Mouse (Mus musculus) lung, embryonic 14.5 days (tissue): ENCODE data around the gene Slc1a2. TPM values are rescaled to one million over a fixed set of nuclear protein-coding genes. Genes with fewer than 3 reads are reported as not detected.

Experiments used
- ATAC-seq: fragments of 200-750 bp; cut with Nextera tagmentation; 2 replicates; pipeline ENCODE4 v1.8.0; 2017; ENCODE audit warnings: mild to moderate bottlenecking, moderate TSS enrichment, moderate library complexity; ENCODE audit not compliant: insufficient read depth
- DNase-seq: peaks from one replicate; pipeline ENCODE4 v3.0.0-alpha.2; 2015
- H3K27ac ChIP-seq: fragments of 300-500 bp; sonication (generic); 2 replicates; pipeline ENCODE4 v1.5.1; 2014; ENCODE audit warnings: low read depth, mild to moderate bottlenecking, moderate library complexity
- H3K27me3 ChIP-seq: fragments of 300-500 bp; sonication (generic); 2 replicates; pipeline ENCODE4 v1.6.1; 2014; ENCODE audit warnings: low read length, control low read depth; ENCODE audit not compliant: insufficient read depth
- H3K36me3 ChIP-seq: fragments of 300-500 bp; sonication (generic); 2 replicates; pipeline ENCODE4 v1.6.1; 2014; ENCODE audit warnings: control low read depth; ENCODE audit not compliant: insufficient read depth
- H3K4me1 ChIP-seq: fragments of 300-500 bp; sonication (generic); 2 replicates; pipeline ENCODE4 v1.6.1; 2014; ENCODE audit warnings: antibody characterized with exemption, control low read depth; ENCODE audit not compliant: insufficient read depth
- H3K4me2 ChIP-seq: fragments of 300-500 bp; sonication (generic); 2 replicates; pipeline ENCODE4 v1.6.1; 2014; ENCODE audit warnings: mild to moderate bottlenecking
- H3K4me3 ChIP-seq: fragments of 300-500 bp; sonication (generic); 2 replicates; pipeline ENCODE4 v1.5.1; 2014; ENCODE audit warnings: low read depth, low read length
- H3K9ac ChIP-seq: fragments of 300-500 bp; sonication (generic); 2 replicates; pipeline ENCODE4 v1.6.1; 2014
- H3K9me3 ChIP-seq: fragments of 300-500 bp; sonication (generic); 2 replicates; pipeline ENCODE4 v1.6.1; 2016; ENCODE audit warnings: low read depth, low read length, control low read depth
- CTCF ChIP-seq: IDR thresholded peaks from 2 replicates; pipeline ENCODE4 v1.5.1; 2016; ENCODE audit warnings: antibody characterized with exemption, low read depth
- WGBS: fragments of 180-500 bp; shearing (Covaris S2); extraction: QIAGEN DNeasy Blood & Tissue Kit; methylation state at CpG from one replicate; pipeline ENCODE4 v1.1.7; 2014; 5-methylcytosine and 5-hydroxymethylcytosine counted together
- polyA plus RNA-seq: library from polyadenylated mRNA; unstranded; fragments of >200 nt; fragmentation: Nextera tagmentation; extraction: Ambion mirVana; gene quantifications from 2 replicates; pipeline ENCODE4 v1.2.1, GENCODE M21; 2014

Slc1a2 gene
- polyA plus RNA-seq, 1 experiment from 2014 or later, result 0.42 TPM

DNA sequence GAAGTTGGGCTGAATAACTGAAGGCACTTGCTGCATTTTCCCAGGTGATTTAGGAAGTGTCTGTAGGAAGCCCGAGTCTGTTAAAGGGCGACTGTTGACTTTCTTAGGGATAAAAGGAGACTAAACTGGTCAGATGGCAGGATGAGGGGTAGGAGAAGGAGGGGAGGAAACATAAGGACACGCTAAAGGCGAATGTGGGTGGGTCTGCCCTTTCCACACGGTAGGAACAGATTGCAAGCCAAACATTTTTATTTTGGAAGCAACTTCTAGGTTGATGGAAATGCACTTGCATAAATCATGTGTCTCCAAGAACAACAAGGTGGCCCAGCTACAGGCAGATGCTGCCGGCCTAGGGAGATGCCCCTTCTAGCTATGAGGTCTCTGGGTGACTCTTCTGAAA lies 18.9 kb downstream of the Slc1a2 start:
- Histone ChIP-seq H3K4me1 (no peaks in the 10 kb centered on the region), H3K4me2 (no peak overlapping the region), H3K36me3 (no peaks in the 10 kb centered on the region), H3K4me3 (no peak overlapping the region), H3K27ac (no peak overlapping the region), H3K27me3 (no peaks in the 10 kb centered on the region), H3K9me3 (no peaks in the 10 kb centered on the region), H3K9ac (no peak overlapping the region)
- DNase-seq (no peak), ATAC-seq (no peak)
- WGBS, result 57% methylated on average over 6 of the region's 6 CpGs
- no peak for TF ChIP-seq CTCF

DNA sequence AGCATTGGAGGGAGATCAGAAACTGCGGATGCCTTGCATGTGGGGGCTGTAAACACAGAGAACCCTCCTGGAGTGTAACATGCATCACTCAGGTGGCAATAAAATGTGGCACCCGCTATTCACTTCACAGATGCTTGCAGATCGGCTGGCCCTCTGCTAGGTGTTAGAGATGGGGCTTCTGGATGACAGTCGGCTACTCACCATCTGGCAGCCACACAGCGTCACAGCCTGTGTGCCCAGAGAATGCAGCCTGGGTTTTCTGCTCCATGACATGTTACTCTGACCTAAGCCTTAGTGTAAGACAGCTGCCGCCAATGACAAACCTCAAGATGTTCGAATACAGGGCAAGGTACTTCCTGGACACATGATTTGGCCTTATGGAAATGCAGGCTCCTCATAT lies 22.9 kb downstream of the Slc1a2 start:
- H3K36me3 ChIP-seq, result no peaks in the 10 kb centered on the region
- no peaks in the 10 kb centered on the region for H3K27me3 ChIP-seq
- H3K4me2 ChIP-seq, result no peak overlapping the region
- no peak overlapping the region for H3K27ac ChIP-seq
- ATAC-seq (no peak), DNase-seq (no peak)
- no peak overlapping the region for H3K4me3 ChIP-seq
- TF ChIP-seq CTCF, result no peak
- 63% methylated on average over 7 of the region's 7 CpGs for WGBS
- H3K4me1 ChIP-seq, result no peaks in the 10 kb centered on the region
- no peak overlapping the region for H3K9ac ChIP-seq
- H3K9me3 ChIP-seq, result no peaks in the 10 kb centered on the region

DNA sequence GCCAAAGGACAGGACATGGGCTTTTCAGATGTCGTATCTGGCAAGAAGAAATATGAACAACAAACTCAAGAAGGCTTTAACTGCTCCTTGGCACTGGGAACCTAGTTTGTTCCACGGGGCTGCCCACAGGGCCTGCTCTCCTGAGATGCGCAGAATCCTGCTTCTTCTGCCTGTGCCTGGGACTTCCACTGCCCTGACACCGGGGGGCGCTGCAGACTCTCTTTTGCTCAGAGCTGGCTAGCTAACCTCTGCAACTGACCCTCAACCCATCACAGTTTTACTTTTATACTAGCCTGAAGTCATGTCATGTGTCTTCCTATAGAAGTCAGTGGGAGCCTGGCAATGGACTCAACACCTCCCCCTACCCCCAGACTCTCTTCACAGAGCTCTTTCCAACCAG lies 23.7 kb downstream of the Slc1a2 start:
- H3K4me1 ChIP-seq, result no peaks in the 10 kb centered on the region

DNA sequence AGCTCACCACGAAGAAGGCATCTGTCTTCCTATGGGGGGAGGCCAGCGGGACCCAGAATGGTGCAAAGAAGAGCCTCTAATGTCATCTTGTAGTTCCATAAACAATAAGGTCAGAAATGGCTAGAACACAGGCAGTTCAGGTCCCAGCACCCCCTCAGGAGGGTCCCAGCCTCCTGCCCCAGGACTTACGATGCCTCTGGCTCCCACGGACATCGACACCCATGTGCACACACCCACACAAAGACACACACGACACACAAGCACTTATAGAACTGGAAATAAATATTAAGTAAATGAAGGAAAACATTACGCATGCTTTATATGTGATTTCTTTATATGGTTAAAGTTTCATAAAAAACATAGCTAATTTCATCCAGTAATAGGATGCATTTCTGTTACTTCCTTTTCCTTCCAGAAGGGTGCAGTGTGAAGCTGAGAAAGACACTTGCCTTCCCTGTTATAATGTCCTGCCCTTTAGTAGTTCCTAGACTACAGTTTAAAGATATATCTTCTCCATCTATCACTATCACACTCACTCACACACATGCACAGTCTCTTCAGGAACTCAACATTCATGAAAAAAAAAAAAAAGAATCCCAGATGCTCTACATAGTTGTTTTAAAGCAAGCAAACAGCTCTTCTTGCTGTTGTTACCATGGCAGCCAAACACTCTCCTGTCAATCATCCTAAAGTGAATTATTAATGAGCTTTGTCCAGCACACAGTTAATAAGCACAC lies 27.1 kb downstream of the Slc1a2 start:
- DNase-seq, result peak; percentile 75
- no peak overlapping the region for H3K9ac ChIP-seq
- TF ChIP-seq CTCF, result peak; percentile 71

More for the DNA sequence above, 23.7 kb downstream of the Slc1a2 start:
- Histone ChIP-seq H3K9ac (no peak overlapping the region), H3K27ac (no peak overlapping the region), H3K36me3 (no peaks in the 10 kb centered on the region), H3K4me3 (no peak overlapping the region), H3K9me3 (no peaks in the 10 kb centered on the region), H3K4me2 (no peak overlapping the region), H3K27me3 (no peaks in the 10 kb centered on the region)
- 0 out of 2 replicates have a peak, but pooled peaks have one; percentile 6 for ATAC-seq
- TF ChIP-seq CTCF, result peak; percentile 67
- DNase-seq, result peak; percentile 57
- WGBS, result 48% methylated on average over 5 of the region's 5 CpGs

DNA sequence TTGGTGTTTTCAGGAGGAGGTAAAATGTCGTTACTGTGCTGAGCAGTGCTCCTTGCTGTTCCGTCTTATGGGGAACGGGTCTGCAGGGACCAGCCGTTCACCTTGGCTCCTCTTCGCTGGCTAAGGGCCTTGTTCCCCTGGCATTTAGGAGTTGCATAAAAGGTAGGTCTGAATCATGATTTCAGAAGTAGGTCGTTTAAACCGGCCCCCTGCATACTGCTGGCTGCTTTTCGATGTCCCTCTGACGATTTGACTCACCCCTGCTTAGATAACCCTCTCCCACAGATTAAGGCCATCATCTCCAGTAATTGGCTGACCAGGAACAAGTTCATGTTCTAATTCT lies 27.6 kb downstream of the Slc1a2 start:
- Histone ChIP-seq H3K4me2 (no peak overlapping the region), H3K4me1 (no peaks in the 10 kb centered on the region), H3K36me3 (no peaks in the 10 kb centered on the region), H3K9me3 (no peaks in the 10 kb centered on the region), H3K27ac (no peak overlapping the region), H3K27me3 (no peaks in the 10 kb centered on the region), H3K9ac (no peak overlapping the region), H3K4me3 (no peak overlapping the region)
- WGBS, result 61% methylated on average over 9 of the region's 9 CpGs
- TF ChIP-seq CTCF, result no peak
- DNase-seq, result no peak
- ATAC-seq, result no peak

More for the DNA sequence above, 27.1 kb downstream of the Slc1a2 start:
- Histone ChIP-seq H3K4me2 (no peak overlapping the region), H3K27me3 (no peaks in the 10 kb centered on the region), H3K27ac (no peak overlapping the region), H3K4me3 (no peak overlapping the region), H3K9me3 (no peaks in the 10 kb centered on the region), H3K36me3 (no peaks in the 10 kb centered on the region), H3K4me1 (no peaks in the 10 kb centered on the region)
- peak; percentile 67 for ATAC-seq
- 81% methylated on average over 7 of the region's 7 CpGs for WGBS

DNA sequence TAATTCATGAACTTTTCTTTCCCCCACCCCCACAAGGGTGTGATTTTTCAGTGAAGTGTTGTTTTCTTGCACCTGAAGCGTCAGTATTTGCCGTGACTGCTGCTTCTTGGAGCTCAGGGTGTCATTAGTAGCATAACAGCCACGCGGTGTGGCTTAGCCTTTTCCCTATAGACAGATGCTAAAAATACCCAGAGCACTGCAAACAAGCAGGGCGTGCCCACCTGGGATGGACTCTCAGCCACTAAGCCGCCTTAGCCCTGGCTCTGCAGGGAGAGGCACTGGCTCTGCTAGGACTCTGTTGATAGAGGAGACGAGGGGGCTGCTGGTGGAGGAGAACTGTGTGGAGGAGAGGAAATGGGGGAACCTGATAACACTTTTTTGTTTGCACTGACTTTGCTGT lies 35.1 kb downstream of the Slc1a2 start:
- no peaks in the 10 kb centered on the region for H3K9me3 ChIP-seq
- DNase-seq (no peak), ATAC-seq (no peak)
- no peak overlapping the region for H3K9ac ChIP-seq
- H3K27ac ChIP-seq, result no peak overlapping the region
- no peak overlapping the region for H3K4me2 ChIP-seq
- no peaks in the 10 kb centered on the region for H3K27me3 ChIP-seq
- no peaks in the 10 kb centered on the region for H3K36me3 ChIP-seq
- no peak overlapping the region for H3K4me3 ChIP-seq
- no peak for TF ChIP-seq CTCF
- WGBS, result 44% methylated on average over 7 of the region's 7 CpGs
- H3K4me1 ChIP-seq, result no peaks in the 10 kb centered on the region

DNA sequence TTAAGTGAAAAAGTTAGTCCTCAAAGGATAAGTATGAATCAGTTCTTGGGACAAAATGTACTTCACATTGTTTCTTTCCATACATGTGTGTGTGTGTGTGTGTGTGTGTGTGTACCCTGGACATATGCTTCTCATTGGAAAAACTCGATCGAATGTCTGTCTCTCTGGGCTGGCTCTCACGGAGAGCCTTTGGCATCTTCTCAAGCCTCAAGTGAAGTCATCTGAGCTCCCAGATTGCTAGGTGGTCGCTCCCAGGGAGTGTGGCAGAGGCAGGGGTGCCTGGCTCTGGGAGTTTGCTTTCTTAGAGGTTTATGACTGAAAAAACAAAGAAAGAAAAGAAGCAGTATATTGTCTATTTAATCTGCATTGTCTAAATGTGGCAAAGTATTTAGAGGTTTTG lies 36.3 kb downstream of the Slc1a2 start:
- no peak overlapping the region for H3K27ac ChIP-seq
- 73% methylated on average over 4 of the region's 4 CpGs for WGBS

More for the DNA sequence above, 36.3 kb downstream of the Slc1a2 start:
- Histone ChIP-seq H3K4me3 (no peak overlapping the region), H3K4me1 (no peaks in the 10 kb centered on the region), H3K27me3 (no peaks in the 10 kb centered on the region), H3K9me3 (no peaks in the 10 kb centered on the region), H3K9ac (no peak overlapping the region), H3K36me3 (no peaks in the 10 kb centered on the region), H3K4me2 (no peak overlapping the region)
- DNase-seq, result no peak
- no peak for ATAC-seq
- no peak for TF ChIP-seq CTCF
